Mouse (Mus musculus) E14TG2a.4 (cell line): ENCODE data around the gene Ccdc177.

Source experiments
- H3K27me3 ChIP-seq: 2 replicates; pipeline ENCODE4 v1.6.1; 2014; ENCODE audit warnings: low read length, control low read depth; ENCODE audit not compliant: insufficient read depth
- H3K36me3 ChIP-seq: 2 replicates; pipeline ENCODE4 v1.6.1; 2014; ENCODE audit warnings: low read length, control low read depth; ENCODE audit not compliant: insufficient read depth
- H3K4me1 ChIP-seq: replicated peaks from 2 replicates; pipeline ENCODE4 v1.6.1; 2014; ENCODE audit warnings: low read depth, low read length, control low read depth
- H3K4me3 ChIP-seq: replicated peaks from 2 replicates; pipeline ENCODE4 v1.5.1; 2014; ENCODE audit warnings: mild to moderate bottlenecking, low read length
- H3K9me3 ChIP-seq: 2 replicates; pipeline ENCODE4 v1.6.1; 2014; ENCODE audit warnings: low read length, control low read depth
- CTCF ChIP-seq: conservative IDR thresholded peaks from 2 replicates; pipeline ENCODE4 v1.5.1; 2014; ENCODE audit warnings: low read length
- NANOG ChIP-seq: IDR thresholded peaks from 2 replicates; pipeline ENCODE4 v1.6.1; 2014; ENCODE audit warnings: borderline replicate concordance, low read length, mixed read lengths
- POU5F1 ChIP-seq: IDR thresholded peaks from 2 replicates; pipeline ENCODE4 v1.6.1; 2014; ENCODE audit warnings: low read length, borderline replicate concordance

Ccdc177 gene

GRCm38 (mm10) chr12:80736464-80737282 lies 23.8 kb downstream of the Ccdc177 start:
- Histone ChIP-seq H3K36me3 (no peaks in the 10 kb centered on the region), H3K9me3 (no peaks in the 10 kb centered on the region), H3K27me3 (peaks cover 36% of the 10 kb centered on the region), H3K4me3 (0 out of 2 replicates have a peak overlapping the region, but pooled peaks have one; percentile 2), H3K4me1 (peaks cover 34% of the 10 kb centered on the region)
- no peak for TF ChIP-seq NANOG
- no peak for TF ChIP-seq CTCF
- no peak for TF ChIP-seq POU5F1

- Histone ChIP-seq H3K4me3 (no peak overlapping the region), H3K27me3 (peaks cover 17% of the 10 kb centered on the region), H3K4me1 (peaks cover 40% of the 10 kb centered on the region), H3K9me3 (no peaks in the 10 kb centered on the region), H3K36me3 (no peaks in the 10 kb centered on the region)
- TF ChIP-seq NANOG (no peak), POU5F1 (no peak), CTCF (no peak)
These were observed 25.7 kb downstream of the Ccdc177 start for GRCm38 (mm10) chr12:80734526-80735470.

- no peaks in the 10 kb centered on the region for H3K9me3 ChIP-seq
- peak; percentile 32 for TF ChIP-seq CTCF
- TF ChIP-seq POU5F1, result no peak
These were observed 29.9 kb downstream of the Ccdc177 start for GRCm38 (mm10) chr12:80730567-80730966.

GRCm38 (mm10) chr12:80729758-80730530 lies 30.5 kb downstream of the Ccdc177 start:
- no peak for TF ChIP-seq NANOG
- TF ChIP-seq CTCF, result no peak
- no peak for TF ChIP-seq POU5F1
- Histone ChIP-seq H3K9me3 (no peaks in the 10 kb centered on the region), H3K4me3 (no peak overlapping the region), H3K4me1 (peaks cover 18% of the 10 kb centered on the region), H3K36me3 (no peaks in the 10 kb centered on the region), H3K27me3 (no peaks in the 10 kb centered on the region)

More at GRCm38 (mm10) chr12:80730567-80730966, 29.9 kb downstream of the Ccdc177 start:
- Histone ChIP-seq H3K36me3 (no peaks in the 10 kb centered on the region), H3K27me3 (no peaks in the 10 kb centered on the region), H3K4me1 (peaks cover 20% of the 10 kb centered on the region), H3K4me3 (no peak overlapping the region)

- peaks cover 10% of the 10 kb centered on the region for H3K4me1 ChIP-seq
- TF ChIP-seq POU5F1 (no peak), CTCF (peak; percentile 32; the same call in 1 of the 2 replicates)
- H3K27me3 ChIP-seq, result no peaks in the 10 kb centered on the region
- H3K9me3 ChIP-seq, result no peaks in the 10 kb centered on the region
- peaks cover 6% of the 10 kb centered on the region; the same call in 1 of the 2 replicates for H3K36me3 ChIP-seq
- no peak overlapping the region for H3K4me3 ChIP-seq
These were observed 31.7 kb downstream of the Ccdc177 start for GRCm38 (mm10) chr12:80728814-80729213.

GRCm38 (mm10) chr12:80728207-80728606 lies 32.3 kb downstream of the Ccdc177 start:
- H3K36me3 ChIP-seq, result peaks cover 12% of the 10 kb centered on the region
- peaks cover 12% of the 10 kb centered on the region for H3K4me1 ChIP-seq
- no peaks in the 10 kb centered on the region for H3K27me3 ChIP-seq
- no peaks in the 10 kb centered on the region for H3K9me3 ChIP-seq
- no peak for TF ChIP-seq POU5F1
- peak; percentile 2; the same call in 1 of the 2 replicates for TF ChIP-seq CTCF
- H3K4me3 ChIP-seq, result no peak overlapping the region

GRCm38 (mm10) chr12:80724853-80725559 lies 35.5 kb downstream of the Ccdc177 start:
- no peak for TF ChIP-seq POU5F1
- no peak for TF ChIP-seq NANOG
- peak; percentile 88 for TF ChIP-seq CTCF
- H3K4me1 ChIP-seq, result peaks cover 35% of the 10 kb centered on the region

More at GRCm38 (mm10) chr12:80724853-80725559, 35.5 kb downstream of the Ccdc177 start:
- H3K27me3 ChIP-seq, result peaks cover 6% of the 10 kb centered on the region; the same call in 1 of the 2 replicates
- H3K36me3 ChIP-seq, result peaks cover 20% of the 10 kb centered on the region
- no peaks in the 10 kb centered on the region for H3K9me3 ChIP-seq
- H3K4me3 ChIP-seq, result no peak overlapping the region
